Mouse (Mus musculus) cerebellum, adult 2 months (tissue): ENCODE results near the gene Tmem222. TPM values are rescaled to one million over a fixed set of nuclear protein-coding genes. Genes with fewer than 3 reads are reported as not detected.
A peak's percentile ranks its signal among the peaks of the same experiment; 100 is the strongest.

Source experiments
- DNase-seq, 2 experiments: peaks; one replicate each; pipeline ENCODE4 v3.0.0; 2021
- H3K27ac ChIP-seq: fragments of 200-500 bp; 2 replicates; pipeline ENCODE4 v1.5.1; 2012; ENCODE audit warnings: low read length, control low read depth, inconsistent platforms; ENCODE audit not compliant: insufficient read depth
- H3K27me3 ChIP-seq: fragments of 200-500 bp; 2 replicates; pipeline ENCODE4 v1.6.1; 2012; ENCODE audit warnings: inconsistent platforms, mild to moderate bottlenecking, low read length, moderate library complexity; ENCODE audit not compliant: control insufficient read depth, insufficient read depth
- H3K4me1 ChIP-seq: fragments of 200-500 bp; 2 replicates; pipeline ENCODE4 v1.6.1; 2011; ENCODE audit warnings: low read length; ENCODE audit not compliant: control insufficient read depth, insufficient read depth
- H3K4me3 ChIP-seq: fragments of 200-500 bp; replicated peaks from 2 replicates; pipeline ENCODE3; 2011; ENCODE audit warnings: mild to moderate bottlenecking, low read depth, low read length, control low read depth; ENCODE audit not compliant: insufficient read depth
- CTCF ChIP-seq: fragments of 200-500 bp; IDR thresholded peaks from 2 replicates; pipeline ENCODE4 v1.5.1; 2011; ENCODE audit warnings: low read depth, mild to moderate bottlenecking, control low read depth, low read length, moderate library complexity, borderline replicate concordance; ENCODE audit not compliant: insufficient read depth
- POLR2A ChIP-seq: fragments of 200-500 bp; IDR thresholded peaks from 2 replicates; pipeline ENCODE4 v1.6.1; 2011; ENCODE audit warnings: low read length, control low read depth, borderline replicate concordance; ENCODE audit not compliant: insufficient read depth
- WGBS: fragments of 180-500 bp; shearing (Covaris S2); methylation state at CpG from one replicate; pipeline ENCODE4 v1.1.7; 2018; 5-methylcytosine and 5-hydroxymethylcytosine counted together
- polyA plus RNA-seq: library from polyadenylated mRNA; depleted of rRNA; stranded (reverse); fragments of >200 nt; gene quantifications from 2 replicates; pipeline ENCODE4 v1.2.3, GENCODE M21; 2012

Gene Tmem222
- polyA plus RNA-seq, 1 experiment: 152 TPM

GRCm38 (mm10) chr4:133302668-133303067 lies 25.1 kb upstream of the Tmem222 start:
- peaks cover 42% of the 10 kb centered on the region for H3K4me1 ChIP-seq
- H3K27ac ChIP-seq: no peak overlapping the region
- DNase-seq: peak in 1 of 2 experiments; percentile 29
- TF ChIP-seq POLR2A (no peak), CTCF (no peak)
- 47% methylated on average over 5 of the region's 5 CpGs for WGBS
- no peak overlapping the region for H3K4me3 ChIP-seq
- H3K27me3 ChIP-seq: no peaks in the 10 kb centered on the region

- Histone ChIP-seq H3K4me3 (no peak overlapping the region), H3K27ac (no peak overlapping the region), H3K4me1 (peaks cover 51% of the 10 kb centered on the region), H3K27me3 (no peaks in the 10 kb centered on the region)
- TF ChIP-seq POLR2A (no peak), CTCF (peak; percentile 83)
- peak; percentile 80 to 89 for DNase-seq
- 11% methylated on average over 4 of the region's 4 CpGs for WGBS
These were observed 24.2 kb upstream of the Tmem222 start for GRCm38 (mm10) chr4:133301802-133302201.

DNA sequence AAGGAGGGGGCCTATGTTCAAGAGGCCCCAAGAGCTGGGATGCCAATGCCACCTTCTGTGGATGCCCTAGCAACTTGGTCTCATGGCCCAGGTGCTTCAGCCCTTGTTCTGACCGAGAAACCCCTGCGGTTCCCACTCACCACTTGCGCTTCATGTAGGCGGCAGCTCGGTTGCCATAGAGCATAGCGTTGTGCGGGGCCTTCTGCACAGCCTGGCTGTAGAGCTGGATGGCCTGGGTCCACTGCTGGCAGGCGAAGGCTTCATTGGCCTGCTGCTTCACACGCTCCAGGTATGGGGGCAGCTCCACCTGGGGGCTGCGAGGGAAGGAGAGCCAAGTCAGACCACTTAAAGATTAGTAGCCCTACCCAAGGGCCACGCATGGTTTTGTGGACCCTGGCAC lies 22.8 kb upstream of the Tmem222 start:
- TF ChIP-seq CTCF: no peak
- TF ChIP-seq POLR2A: no peak
- no peak for DNase-seq
- Histone ChIP-seq H3K27ac (no peak overlapping the region), H3K4me1 (peaks cover 57% of the 10 kb centered on the region), H3K27me3 (no peaks in the 10 kb centered on the region), H3K4me3 (no peak overlapping the region)
- 38% methylated on average over 11 of the region's 11 CpGs for WGBS

DNA sequence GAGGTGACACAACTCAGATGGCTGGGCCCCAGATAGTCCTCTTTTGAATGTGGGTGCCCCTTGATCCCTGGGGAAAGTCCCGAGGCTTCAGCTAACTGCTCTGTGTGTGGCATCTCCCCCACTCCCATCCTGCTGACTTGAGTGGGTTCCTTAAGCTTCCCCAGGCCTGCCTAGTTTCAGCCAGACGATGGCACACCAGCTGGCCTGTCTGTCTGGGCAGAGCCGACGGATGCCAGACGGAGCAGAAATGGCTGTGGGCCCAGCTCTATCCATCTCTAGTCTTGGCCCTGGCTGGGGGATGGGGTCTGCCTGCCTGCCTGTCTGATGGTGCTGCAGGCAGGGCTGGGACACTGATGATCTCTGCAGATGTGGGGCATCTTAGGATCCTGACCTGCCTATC lies 22.1 kb upstream of the Tmem222 start:
- H3K4me1 ChIP-seq: peaks cover 57% of the 10 kb centered on the region
- no peaks in the 10 kb centered on the region for H3K27me3 ChIP-seq
- peak; percentile 78 to 87 for DNase-seq
- no peak for TF ChIP-seq CTCF
- no peak for TF ChIP-seq POLR2A
- no peak overlapping the region for H3K4me3 ChIP-seq
- H3K27ac ChIP-seq: peak overlapping the region; percentile 91
- WGBS: 9% methylated on average over 5 of the region's 5 CpGs

- Histone ChIP-seq H3K4me1 (peaks cover 57% of the 10 kb centered on the region), H3K27me3 (no peaks in the 10 kb centered on the region), H3K27ac (peak overlapping the region; percentile 91), H3K4me3 (no peak overlapping the region)
- TF ChIP-seq CTCF (no peak), POLR2A (0 out of 2 replicates have a peak, but pooled peaks have one; percentile 7)
- peak; percentile 91 to 96 for DNase-seq
- 3% methylated on average over 12 of the region's 12 CpGs for WGBS
These were observed 21.1 kb upstream of the Tmem222 start for GRCm38 (mm10) chr4:133298516-133299365.

DNA sequence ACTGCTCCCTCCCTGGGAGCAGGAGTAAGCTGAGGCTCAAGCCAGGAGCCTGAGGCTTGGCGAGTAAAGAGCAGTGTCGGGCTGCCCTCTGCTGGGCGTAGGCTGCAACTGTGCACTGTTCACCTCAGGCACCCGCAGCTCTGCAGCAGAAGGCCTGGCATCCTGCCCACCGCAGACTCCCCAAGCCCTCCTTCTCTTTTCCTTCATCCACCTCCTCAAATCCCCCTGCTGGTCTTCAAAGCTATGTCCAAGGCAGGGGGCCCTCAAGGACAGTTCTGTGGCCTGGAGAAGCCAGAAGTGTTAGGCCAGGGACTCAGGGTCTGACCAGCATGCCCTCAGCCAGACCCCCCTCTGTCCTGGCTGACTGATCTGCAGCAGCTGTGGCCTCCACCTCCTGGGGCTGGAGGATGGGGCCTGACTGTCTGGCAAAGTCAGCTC lies 20.2 kb upstream of the Tmem222 start:
- H3K27ac ChIP-seq: peak overlapping the region; percentile 91

DNA sequence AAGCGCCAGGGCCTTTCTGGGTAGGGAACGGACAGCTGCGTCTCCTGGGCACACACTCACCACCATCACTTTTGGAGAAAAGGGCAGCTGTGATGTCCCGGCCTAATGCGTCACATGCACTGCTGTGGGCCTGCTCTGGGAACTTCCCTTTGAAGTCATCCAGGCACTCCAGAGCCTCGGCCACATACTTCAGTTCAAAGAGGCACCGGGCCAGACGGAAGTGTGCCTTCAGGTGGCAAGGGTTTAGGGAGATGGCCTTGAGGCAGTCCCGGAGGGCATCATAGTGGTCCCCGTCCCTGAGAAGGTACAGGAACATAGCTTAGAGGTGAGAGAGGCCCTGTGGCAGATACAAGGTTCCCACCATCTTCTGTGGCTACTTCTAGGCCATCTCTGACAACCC lies 19.8 kb upstream of the Tmem222 start:
- H3K27me3 ChIP-seq: no peaks in the 10 kb centered on the region
- no peak for DNase-seq
- TF ChIP-seq CTCF: no peak
- H3K4me3 ChIP-seq: no peak overlapping the region
- H3K4me1 ChIP-seq: peaks cover 55% of the 10 kb centered on the region
- H3K27ac ChIP-seq: 0 out of 2 replicates have a peak overlapping the region, but pooled peaks have one; percentile 43
- 41% methylated on average over 10 of the region's 10 CpGs for WGBS

More for the DNA sequence above, 20.2 kb upstream of the Tmem222 start:
- H3K4me3 ChIP-seq: no peak overlapping the region
- peaks cover 57% of the 10 kb centered on the region for H3K4me1 ChIP-seq
- TF ChIP-seq POLR2A (no peak), CTCF (peak; percentile 98)
- no peaks in the 10 kb centered on the region for H3K27me3 ChIP-seq
- WGBS: 0% methylated on average over 5 of the region's 5 CpGs
- peak; percentile 89 to 95 for DNase-seq

GRCm38 (mm10) chr4:133294084-133294483 lies 16.5 kb upstream of the Tmem222 start:
- 71% methylated on average over 11 of the region's 11 CpGs for WGBS
- Histone ChIP-seq H3K27me3 (no peaks in the 10 kb centered on the region), H3K4me1 (peaks cover 28% of the 10 kb centered on the region), H3K4me3 (no peak overlapping the region), H3K27ac (no peak overlapping the region)
- DNase-seq: no peak
- no peak for TF ChIP-seq POLR2A
- no peak for TF ChIP-seq CTCF
